Mouse (Mus musculus) gastrocnemius, adult 2 months (tissue): ENCODE measurements around the gene Ap1m2. TPM values are rescaled to one million over a fixed set of nuclear protein-coding genes. Genes with fewer than 3 reads are reported as not detected.
A peak's percentile ranks its signal among the peaks of the same experiment; 100 is the strongest.

Experiments
- DNase-seq: peaks from one replicate; pipeline ENCODE4 v3.0.0; 2022
- H3K27ac ChIP-seq: fragments of 200-600 bp; 2 replicates; pipeline ENCODE4 v1.8.1; 2022; ENCODE audit warnings: mild to moderate bottlenecking
- H3K4me3 ChIP-seq: fragments of 200-600 bp; 2 replicates; pipeline ENCODE4 v1.8.1; 2022; ENCODE audit warnings: mild to moderate bottlenecking, moderate library complexity
- CTCF ChIP-seq: fragments of 200-600 bp; IDR thresholded peaks from 2 replicates; pipeline ENCODE4 v1.8.1; 2022; ENCODE audit warnings: antibody characterized with exemption, mild to moderate bottlenecking, moderate library complexity
- intact Hi-C: fragments of 180-260 bp; cut with DNase I; formaldehyde crosslinking; loops from one replicate; pipeline ENCODE4 v1.15.1; 2025
- long read RNA-seq, 2 experiments: library from polyadenylated mRNA; stranded (forward); transcript quantifications; one replicate each; pipeline ENCODE4 v2.0.0; 2021
- total RNA-seq, 2 experiments: library from RNA; stranded (reverse); gene quantifications; 2 replicates each; pipeline ENCODE4 v1.2.3; 2021

Gene Ap1m2
- not detected for total RNA-seq
- long read RNA-seq, experiment 1 = 0 reads
- long read RNA-seq, experiment 2 = 0 reads

- no peak within 1 kb of the TSS for H3K27ac ChIP-seq
- no peak for TF ChIP-seq CTCF
- no peak for DNase-seq
- no peak within 1 kb of the TSS for H3K4me3 ChIP-seq
- intact Hi-C loops = loop anchor here (2.0 kb wide), 1 partner anchor 99 kb away; the partner anchor contains the start of gene Qtrt1
These were observed at the start of gene Ap1m2 for GRCm38 (mm10) chr9:21312134-21312533. Gene Ap1m2, minus strand, starts transcription at chr9:21312337.

GRCm38 (mm10) chr9:21356981-21357718, 45.0 kb upstream of the Ap1m2 start:
- TF ChIP-seq CTCF = peak; percentile 81
- DNase-seq = peak; percentile 54

GRCm38 (mm10) chr9:21354796-21355195, 42.7 kb upstream of the Ap1m2 start:
- peak overlapping the region; percentile 32 for H3K27ac ChIP-seq
- TF ChIP-seq CTCF = no peak
- no peak for DNase-seq
- no peak overlapping the region for H3K4me3 ChIP-seq
- intact Hi-C loops = no loop called here

More at GRCm38 (mm10) chr9:21356981-21357718, 45.0 kb upstream of the Ap1m2 start:
- intact Hi-C loops = loop anchor here (1.0 kb wide), 1 partner anchor 44 kb away; no protein-coding TSS in a partner anchor
- Histone ChIP-seq H3K27ac (no peak overlapping the region), H3K4me3 (no peak overlapping the region)

- no peak for TF ChIP-seq CTCF
- intact Hi-C loops = no loop called here
- DNase-seq = no peak
- Histone ChIP-seq H3K27ac (peak overlapping the region; percentile 61), H3K4me3 (no peak overlapping the region)
These were observed 41.2 kb upstream of the Ap1m2 start for GRCm38 (mm10) chr9:21353373-21353686.

GRCm38 (mm10) chr9:21352463-21353372, 40.6 kb upstream of the Ap1m2 start:
- TF ChIP-seq CTCF = no peak
- intact Hi-C loops = no loop called here
- Histone ChIP-seq H3K4me3 (no peak overlapping the region), H3K27ac (peak overlapping the region; percentile 61)
- no peak for DNase-seq

GRCm38 (mm10) chr9:21351702-21352377, 39.7 kb upstream of the Ap1m2 start:
- H3K4me3 ChIP-seq = no peak overlapping the region
- intact Hi-C loops = no loop called here
- H3K27ac ChIP-seq = 0 out of 2 replicates have a peak overlapping the region, but pooled peaks have one; percentile 61
- TF ChIP-seq CTCF = no peak
- DNase-seq = no peak

- no peak overlapping the region for H3K27ac ChIP-seq
- intact Hi-C loops = no loop called here
These were observed 39.0 kb upstream of the Ap1m2 start for GRCm38 (mm10) chr9:21351178-21351577.

GRCm38 (mm10) chr9:21348152-21348551, 36.0 kb upstream of the Ap1m2 start:
- TF ChIP-seq CTCF = no peak
- no peak overlapping the region for H3K27ac ChIP-seq
- intact Hi-C loops = no loop called here
- no peak overlapping the region for H3K4me3 ChIP-seq
- no peak for DNase-seq

More at GRCm38 (mm10) chr9:21351178-21351577, 39.0 kb upstream of the Ap1m2 start:
- TF ChIP-seq CTCF = no peak
- no peak for DNase-seq
- no peak overlapping the region for H3K4me3 ChIP-seq

- intact Hi-C loops = no loop called here
- Histone ChIP-seq H3K4me3 (no peak overlapping the region), H3K27ac (peak overlapping the region; percentile 59)
- TF ChIP-seq CTCF = no peak
- peak; percentile 70 for DNase-seq
These were observed 34.7 kb upstream of the Ap1m2 start for GRCm38 (mm10) chr9:21346627-21347365.

- peak overlapping the region; percentile 96 for H3K27ac ChIP-seq
- intact Hi-C loops = no loop called here
- DNase-seq = no peak
- 0 out of 2 replicates have a peak overlapping the region, but pooled peaks have one; percentile 11 for H3K4me3 ChIP-seq
- TF ChIP-seq CTCF = no peak
These were observed 28.3 kb upstream of the Ap1m2 start for GRCm38 (mm10) chr9:21340411-21340810.

- no peak for TF ChIP-seq CTCF
- intact Hi-C loops = loop anchor here (2.0 kb wide), 1 partner anchor 17 kb away; the partner anchor contains the start of gene Slc44a2
- H3K4me3 ChIP-seq = peak overlapping the region; percentile 85
- DNase-seq = peak; percentile 91
- H3K27ac ChIP-seq = peak overlapping the region; percentile 96
These were observed 25.5 kb upstream of the Ap1m2 start for GRCm38 (mm10) chr9:21337652-21338051.
